Mouse (Mus musculus) heart, embryonic 10.5 days (tissue): Measurements from ENCODE around the gene Irf4. TPM values are rescaled to one million over a fixed set of nuclear protein-coding genes. Genes with fewer than 3 reads are reported as not detected.

Experiments used
- DNase-seq: peaks from one replicate; pipeline ENCODE4 v3.0.0-alpha.2; 2017; ENCODE audit warnings: low spot score
- H3K27ac ChIP-seq: fragments of 300-500 bp; sonication (generic); 2 replicates; pipeline ENCODE4 v1.5.1; 2016; ENCODE audit warnings: mild to moderate bottlenecking
- H3K27me3 ChIP-seq: fragments of 300-500 bp; sonication (generic); 2 replicates; pipeline ENCODE4 v1.6.1; 2016; ENCODE audit warnings: mild to moderate bottlenecking; ENCODE audit not compliant: poor library complexity, insufficient read depth, severe bottlenecking
- H3K36me3 ChIP-seq: fragments of 300-500 bp; sonication (generic); 2 replicates; pipeline ENCODE4 v1.6.1; 2016; ENCODE audit warnings: mild to moderate bottlenecking, moderate library complexity
- H3K4me1 ChIP-seq: fragments of 300-500 bp; sonication (generic); 2 replicates; pipeline ENCODE4 v1.6.1; 2016; ENCODE audit warnings: mild to moderate bottlenecking
- H3K4me3 ChIP-seq: fragments of 300-500 bp; sonication (generic); 2 replicates; pipeline ENCODE4 v1.5.1; 2016; ENCODE audit warnings: mild to moderate bottlenecking, moderate library complexity
- H3K9me3 ChIP-seq: fragments of 300-500 bp; sonication (generic); 2 replicates; pipeline ENCODE4 v1.6.1; 2016; ENCODE audit warnings: mild to moderate bottlenecking, moderate library complexity
- WGBS: fragments of 180-500 bp; shearing (Covaris S2); methylation state at CpG from one replicate; pipeline ENCODE4 v1.1.7; 2016; 5-methylcytosine and 5-hydroxymethylcytosine counted together
- polyA plus RNA-seq: library from polyadenylated mRNA; unstranded; fragments of >200 nt; fragmentation: Nextera tagmentation; extraction: Ambion mirVana; gene quantifications from 2 replicates; pipeline ENCODE4 v1.2.1, GENCODE M21; 2016

Irf4 gene
- 0.04 and 0.15 TPM in 2 replicates for polyA plus RNA-seq

DNA sequence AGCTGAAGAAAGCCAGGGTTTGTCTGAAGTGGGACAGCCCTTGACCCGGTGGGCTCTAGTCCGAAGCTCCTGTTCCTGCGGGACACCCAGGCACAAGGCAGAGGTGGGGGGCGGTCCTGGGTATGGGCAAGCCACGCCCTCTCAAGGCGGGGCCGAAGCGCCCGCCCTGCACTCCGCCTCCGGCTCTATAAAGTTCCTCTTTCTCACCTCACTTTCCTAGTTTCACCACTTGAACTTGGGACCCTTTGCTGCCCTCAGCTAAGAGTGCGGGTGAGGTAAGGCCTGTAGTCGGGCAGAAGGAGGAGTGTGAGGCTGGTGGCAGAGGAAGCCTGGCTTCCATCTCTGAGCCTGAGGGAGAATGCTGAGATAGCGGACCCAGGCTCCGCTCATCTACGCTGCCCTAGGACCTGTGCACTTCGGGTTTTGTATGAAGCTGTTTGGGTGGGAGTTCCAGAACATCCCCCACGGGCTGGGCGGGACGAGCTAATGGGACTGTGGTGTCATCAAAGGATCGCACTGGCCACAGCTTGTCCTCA is at the start of gene Irf4:
Gene Irf4, plus strand, starts transcription at position 206 of the 536 bp plus-strand sequence.
- Histone ChIP-seq H3K27me3 (peaks cover 79% of the 10 kb centered on the region), H3K9me3 (no peaks in the 10 kb centered on the region), H3K4me1 (peaks cover 24% of the 10 kb centered on the region), H3K27ac (no peak within 1 kb of the TSS), H3K36me3 (no peaks in the 10 kb centered on the region), H3K4me3 (peak within 1 kb of the TSS; percentile 60)
- DNase-seq, result no peak
- WGBS, result 2% methylated on average over 21 of the region's 21 CpGs

DNA sequence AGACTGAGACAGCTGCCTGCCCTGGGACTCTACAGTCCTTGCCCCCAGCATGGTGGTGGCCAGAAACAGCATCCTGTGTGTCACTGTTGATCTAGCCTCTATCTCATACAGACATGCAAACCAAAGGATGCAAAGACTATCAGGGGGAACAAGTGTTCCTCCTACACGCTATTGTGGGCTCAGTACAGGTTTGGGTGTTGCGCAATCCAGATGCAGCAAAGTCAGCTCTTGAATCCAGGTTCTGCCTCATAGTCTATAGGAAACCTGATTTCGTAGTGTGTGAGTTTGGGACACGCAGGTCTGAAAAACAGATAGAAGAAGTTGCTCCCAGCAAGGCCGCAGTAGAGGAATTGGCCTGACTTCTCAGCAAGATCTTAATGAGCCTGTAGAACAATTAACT is 46.3 kb upstream of the Irf4 start:
- Histone ChIP-seq H3K27ac (no peak overlapping the region), H3K4me3 (no peak overlapping the region), H3K27me3 (no peaks in the 10 kb centered on the region), H3K4me1 (no peaks in the 10 kb centered on the region), H3K9me3 (no peaks in the 10 kb centered on the region), H3K36me3 (no peaks in the 10 kb centered on the region)
- 96% methylated on average over 5 of the region's 5 CpGs for whole genome bisulfite sequencing
- DNase-seq, result no peak

DNA sequence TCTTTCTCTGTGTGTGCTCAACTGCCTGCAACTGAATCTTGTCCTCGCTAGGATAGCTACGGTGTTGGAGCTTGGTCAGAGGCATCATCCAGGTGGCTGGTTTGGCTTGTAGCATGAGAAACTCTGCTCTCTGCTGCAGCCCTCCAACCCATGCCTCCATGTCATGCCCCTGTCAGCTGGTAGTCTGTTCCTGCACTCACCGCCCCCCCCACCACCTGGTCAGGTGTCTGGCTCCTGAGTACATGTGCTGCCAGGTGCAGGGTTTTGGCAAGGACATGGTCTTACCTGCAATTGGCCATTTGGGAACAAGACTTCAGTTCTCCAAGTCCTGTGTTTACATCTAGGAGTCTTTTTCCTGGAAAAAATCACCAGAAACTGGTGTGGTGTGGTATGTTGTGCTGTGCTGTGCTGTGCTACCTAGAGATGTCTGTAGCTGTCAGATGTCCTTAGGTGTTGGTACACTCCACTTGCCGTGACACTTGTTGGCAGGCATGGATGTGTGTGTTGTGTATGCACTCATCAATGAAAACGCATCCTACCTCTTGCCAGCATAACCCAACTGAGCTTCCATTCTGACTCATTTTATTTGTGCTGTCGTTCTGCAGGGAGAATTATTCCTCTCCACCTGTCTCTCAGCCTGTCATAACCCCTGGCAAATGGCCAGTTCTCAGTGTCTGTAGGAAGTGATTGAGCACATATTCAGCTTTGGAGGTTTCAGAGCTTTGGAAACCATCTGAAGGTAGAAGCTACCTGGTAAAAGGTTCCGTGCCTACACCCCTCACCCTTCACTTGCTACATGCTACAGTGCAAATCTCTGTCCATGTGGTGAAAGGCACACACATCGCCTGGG is 44.6 kb upstream of the Irf4 start:
- DNase-seq, result no peak
- WGBS, result 83% methylated on average over 8 of the region's 8 CpGs

DNA sequence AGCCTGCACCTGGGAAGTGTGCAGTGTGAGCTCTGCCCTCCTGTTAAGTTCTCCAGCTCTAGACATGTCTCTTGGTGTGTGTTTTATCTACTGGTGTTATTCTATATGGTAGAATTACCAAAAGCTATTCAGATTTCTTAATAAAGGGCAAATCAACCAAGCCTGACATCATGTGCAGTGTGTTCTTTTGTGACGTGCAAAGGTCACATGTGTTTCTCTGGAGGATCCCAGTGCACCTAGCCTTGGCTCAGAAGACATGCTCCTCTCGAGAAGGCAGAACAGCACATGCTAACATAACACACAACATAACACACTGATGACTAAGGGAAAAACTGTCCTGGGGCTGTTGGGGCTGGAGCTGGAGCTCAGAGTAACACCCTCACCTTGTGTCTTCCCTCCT is 38.0 kb upstream of the Irf4 start:
- H3K27me3 ChIP-seq, result no peaks in the 10 kb centered on the region; the same call in 1 of the 2 replicates
- peaks cover 15% of the 10 kb centered on the region; the same call in 1 of the 2 replicates for H3K36me3 ChIP-seq
- H3K27ac ChIP-seq, result no peak overlapping the region
- no peak for DNase-seq
- no peaks in the 10 kb centered on the region for H3K4me1 ChIP-seq
- 84% methylated on average over 2 of the region's 2 CpGs for WGBS
- no peaks in the 10 kb centered on the region for H3K9me3 ChIP-seq
- H3K4me3 ChIP-seq, result no peak overlapping the region

More for the DNA sequence above, 44.6 kb upstream of the Irf4 start:
- H3K4me1 ChIP-seq, result no peaks in the 10 kb centered on the region
- peaks cover 15% of the 10 kb centered on the region; the same call in 1 of the 2 replicates for H3K36me3 ChIP-seq
- no peak overlapping the region for H3K4me3 ChIP-seq
- no peaks in the 10 kb centered on the region for H3K27me3 ChIP-seq
- H3K27ac ChIP-seq, result no peak overlapping the region
- no peaks in the 10 kb centered on the region for H3K9me3 ChIP-seq

DNA sequence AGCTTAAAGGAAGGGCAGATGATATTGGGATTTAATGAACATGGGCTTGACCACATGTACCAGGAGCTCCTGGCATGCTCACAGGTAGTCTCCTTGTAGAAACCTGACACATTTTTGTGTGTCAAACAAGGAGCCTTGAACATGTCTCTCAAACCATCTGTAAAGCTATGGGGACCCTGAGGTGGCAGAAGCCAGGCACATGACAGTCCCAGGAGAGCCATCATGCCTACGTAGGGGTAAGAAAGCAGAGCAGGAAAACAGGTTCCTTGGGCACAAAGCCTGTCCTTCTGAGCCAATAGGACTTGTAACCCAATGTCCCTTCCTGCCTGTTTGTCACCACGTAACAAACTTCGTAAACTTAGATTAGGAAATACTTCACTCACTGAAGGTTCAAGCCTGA is 37.3 kb upstream of the Irf4 start:
- no peak overlapping the region for H3K27ac ChIP-seq
- no peaks in the 10 kb centered on the region for H3K9me3 ChIP-seq
- 92% methylated on average over 3 of the region's 3 CpGs for WGBS
- no peak for DNase-seq
- H3K36me3 ChIP-seq, result peaks cover 15% of the 10 kb centered on the region; the same call in 1 of the 2 replicates
- no peaks in the 10 kb centered on the region for H3K4me1 ChIP-seq
- no peaks in the 10 kb centered on the region; the same call in 1 of the 2 replicates for H3K27me3 ChIP-seq
- no peak overlapping the region for H3K4me3 ChIP-seq

DNA sequence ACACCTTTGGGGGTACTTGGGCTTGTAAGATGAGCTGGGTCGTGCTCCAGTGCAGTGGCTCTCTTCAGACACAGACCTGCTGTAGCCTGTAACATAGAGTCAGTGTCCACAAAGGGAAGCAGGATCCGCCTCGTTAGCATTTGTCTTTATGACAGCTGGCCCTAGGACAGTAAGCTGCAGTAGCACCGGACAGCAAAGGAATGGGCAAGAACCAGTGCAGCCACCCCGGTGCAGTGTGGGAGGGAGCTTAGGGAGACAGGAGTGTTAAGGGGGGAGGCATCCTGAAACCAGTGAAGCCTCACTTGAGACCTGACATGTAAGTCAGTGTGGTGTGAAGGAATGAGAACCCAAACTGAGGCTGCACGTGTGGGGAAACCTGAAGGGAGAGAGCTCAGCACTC is 36.7 kb upstream of the Irf4 start:
- WGBS, result 84% methylated on average over 6 of the region's 6 CpGs
- Histone ChIP-seq H3K27me3 (no peaks in the 10 kb centered on the region; the same call in 1 of the 2 replicates), H3K27ac (no peak overlapping the region), H3K4me1 (no peaks in the 10 kb centered on the region), H3K36me3 (peaks cover 15% of the 10 kb centered on the region; the same call in 1 of the 2 replicates), H3K9me3 (no peaks in the 10 kb centered on the region), H3K4me3 (no peak overlapping the region)
- no peak for DNase-seq

DNA sequence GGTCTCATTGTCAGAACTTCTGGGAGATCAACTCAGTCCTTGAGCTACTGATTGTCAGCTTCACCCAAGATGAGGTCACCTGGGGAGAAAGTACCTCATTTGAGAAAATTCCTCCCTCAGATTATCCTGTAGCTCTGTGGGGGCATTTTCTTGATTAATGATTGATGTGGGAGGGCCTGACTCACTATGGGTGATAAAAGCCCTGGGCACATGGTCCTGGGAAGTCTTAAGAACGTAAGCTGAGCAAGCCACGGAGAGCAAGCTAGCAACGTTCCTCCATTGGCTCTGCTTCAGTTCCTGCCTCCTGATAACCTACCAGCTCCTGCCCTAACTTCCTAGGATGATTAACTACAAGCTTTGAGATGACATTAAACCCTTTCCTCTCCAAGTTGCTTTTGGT is 35.4 kb upstream of the Irf4 start:
- Histone ChIP-seq H3K27ac (no peak overlapping the region), H3K9me3 (no peaks in the 10 kb centered on the region), H3K4me1 (no peaks in the 10 kb centered on the region), H3K36me3 (peaks cover 8% of the 10 kb centered on the region; the same call in 1 of the 2 replicates), H3K27me3 (no peaks in the 10 kb centered on the region; the same call in 1 of the 2 replicates), H3K4me3 (no peak overlapping the region)
- DNase-seq, result no peak
- 65% methylated on average over 3 of the region's 3 CpGs for WGBS

DNA sequence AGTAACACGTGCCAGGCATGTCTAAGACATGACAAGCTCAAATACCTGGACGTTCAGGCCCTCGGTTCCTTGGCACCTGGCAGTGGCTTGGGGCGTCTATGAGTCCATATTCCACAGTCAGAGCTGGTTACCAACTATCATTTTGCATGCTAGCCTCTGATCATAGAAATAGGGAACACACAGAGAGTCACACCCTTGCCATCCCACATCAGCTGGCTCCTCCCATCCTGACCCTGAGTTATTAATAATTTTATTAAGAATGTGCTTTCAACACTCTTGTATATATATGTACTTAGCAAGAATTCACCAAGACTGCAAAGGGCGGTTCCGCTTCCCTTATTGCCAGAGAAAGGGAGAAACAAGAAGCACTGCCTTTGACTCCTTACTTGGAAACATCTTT is 34.5 kb upstream of the Irf4 start:
- H3K27me3 ChIP-seq, result no peaks in the 10 kb centered on the region; the same call in 1 of the 2 replicates
- no peaks in the 10 kb centered on the region for H3K9me3 ChIP-seq
- H3K36me3 ChIP-seq, result no peaks in the 10 kb centered on the region
- H3K4me3 ChIP-seq, result no peak overlapping the region
- H3K4me1 ChIP-seq, result peaks cover 2% of the 10 kb centered on the region; the same call in 1 of the 2 replicates
- H3K27ac ChIP-seq, result no peak overlapping the region
- 84% methylated on average over 6 of the region's 6 CpGs for WGBS
- DNase-seq, result no peak

DNA sequence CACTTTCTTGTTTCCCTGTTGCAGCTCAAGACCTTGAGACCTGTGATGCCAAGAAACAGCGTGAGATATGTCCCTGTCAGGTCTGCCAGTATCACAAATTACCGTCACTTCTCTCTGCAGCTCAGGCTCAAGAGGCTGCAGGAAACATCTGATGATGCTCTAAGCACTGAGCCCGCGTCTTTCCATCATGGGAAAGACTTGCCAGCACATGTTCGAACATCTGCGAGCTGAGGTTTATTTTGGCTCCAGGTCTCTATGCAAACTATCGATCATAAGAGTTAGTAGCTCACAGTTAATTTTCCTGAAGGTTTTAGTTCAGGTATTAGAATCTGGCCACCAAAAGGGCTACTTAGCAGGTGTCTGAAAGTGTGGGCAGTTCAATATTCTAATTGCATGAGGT is 34.0 kb upstream of the Irf4 start:
- no peak for DNase-seq
- Histone ChIP-seq H3K9me3 (no peaks in the 10 kb centered on the region), H3K36me3 (no peaks in the 10 kb centered on the region), H3K27ac (no peak overlapping the region), H3K4me3 (no peak overlapping the region), H3K4me1 (peaks cover 2% of the 10 kb centered on the region; the same call in 1 of the 2 replicates), H3K27me3 (no peaks in the 10 kb centered on the region; the same call in 1 of the 2 replicates)
- WGBS, result 83% methylated on average over 7 of the region's 7 CpGs

DNA sequence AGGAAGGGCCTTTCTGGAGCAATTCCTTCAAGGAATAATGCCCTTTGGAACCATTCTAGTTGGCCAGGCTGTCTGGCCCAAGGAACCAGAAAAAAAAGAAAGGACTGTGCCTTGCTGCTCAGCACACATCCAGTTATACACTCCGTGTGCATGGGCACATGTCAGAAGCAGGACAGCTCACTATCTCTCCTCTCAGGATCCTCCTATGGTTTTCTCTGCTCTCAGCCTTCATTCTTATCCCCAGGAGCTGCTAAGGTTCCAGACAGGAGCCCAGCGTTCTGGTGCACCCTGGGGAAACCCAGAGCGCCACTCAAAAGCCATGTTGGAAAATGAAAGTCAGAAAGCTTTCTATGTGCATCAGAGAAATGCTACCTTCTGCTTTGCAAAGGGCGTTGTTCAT is 33.5 kb upstream of the Irf4 start:
- H3K27me3 ChIP-seq, result no peaks in the 10 kb centered on the region; the same call in 1 of the 2 replicates
- H3K4me1 ChIP-seq, result peaks cover 2% of the 10 kb centered on the region; the same call in 1 of the 2 replicates
- DNase-seq, result no peak
- H3K36me3 ChIP-seq, result no peaks in the 10 kb centered on the region
- H3K27ac ChIP-seq, result no peak overlapping the region
- 79% methylated on average over 4 of the region's 4 CpGs for WGBS
- no peak overlapping the region for H3K4me3 ChIP-seq
- no peaks in the 10 kb centered on the region for H3K9me3 ChIP-seq

DNA sequence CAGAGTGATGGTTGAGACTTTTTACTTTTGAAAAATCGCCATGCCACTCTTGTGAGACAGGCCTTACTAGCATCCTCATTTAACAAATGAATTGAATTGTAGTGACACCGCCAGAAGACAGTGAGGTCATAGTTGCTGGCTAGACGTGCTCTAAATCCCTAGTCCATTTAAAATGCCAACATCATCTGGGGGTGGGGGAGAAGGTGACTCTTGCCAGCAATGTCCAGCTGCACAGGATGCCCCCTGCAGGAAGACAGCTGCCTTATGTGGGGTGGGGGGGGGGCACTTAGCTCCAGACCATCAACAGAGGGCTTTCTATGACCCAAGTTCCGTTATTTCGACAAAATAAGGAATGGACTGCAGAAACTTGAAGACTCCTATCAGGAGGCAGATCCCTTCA is 32.4 kb upstream of the Irf4 start:
- DNase-seq, result no peak
- H3K9me3 ChIP-seq, result no peaks in the 10 kb centered on the region
- no peak overlapping the region for H3K27ac ChIP-seq
- H3K27me3 ChIP-seq, result no peaks in the 10 kb centered on the region; the same call in 1 of the 2 replicates
- WGBS, result 77% methylated on average over 5 of the region's 5 CpGs
- H3K4me3 ChIP-seq, result no peak overlapping the region
- no peaks in the 10 kb centered on the region for H3K36me3 ChIP-seq
- H3K4me1 ChIP-seq, result peaks cover 2% of the 10 kb centered on the region; the same call in 1 of the 2 replicates

DNA sequence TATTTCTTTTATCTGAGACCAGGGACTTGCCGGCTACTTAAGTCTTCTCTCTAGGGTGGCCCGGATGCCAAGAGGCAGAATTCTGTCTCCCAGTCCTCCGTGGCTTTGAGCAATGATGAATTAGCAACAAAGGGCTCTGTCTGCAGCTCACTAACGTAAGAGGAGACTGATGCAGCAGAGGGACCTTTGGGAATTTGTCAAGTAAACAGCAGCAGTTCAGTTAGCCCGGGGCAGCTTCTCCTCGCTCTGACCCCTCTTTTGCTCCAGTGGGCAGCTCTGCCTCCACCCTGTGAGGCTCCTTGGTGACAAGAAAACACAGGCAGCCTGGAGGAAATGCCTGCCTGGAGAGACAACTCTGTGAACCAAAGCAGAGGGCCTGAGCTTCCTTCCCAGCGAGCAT is 26.4 kb upstream of the Irf4 start:
- Histone ChIP-seq H3K36me3 (no peaks in the 10 kb centered on the region), H3K27ac (peak overlapping the region; percentile 36; the same call in 1 of the 2 replicates), H3K4me1 (peaks cover 14% of the 10 kb centered on the region), H3K27me3 (0 out of 2 replicates have a peak, but pooled peaks cover 4% of the 10 kb centered on the region), H3K9me3 (no peaks in the 10 kb centered on the region), H3K4me3 (no peak overlapping the region)
- DNase-seq, result no peak
- WGBS, result 8% methylated on average over 7 of the region's 7 CpGs

DNA sequence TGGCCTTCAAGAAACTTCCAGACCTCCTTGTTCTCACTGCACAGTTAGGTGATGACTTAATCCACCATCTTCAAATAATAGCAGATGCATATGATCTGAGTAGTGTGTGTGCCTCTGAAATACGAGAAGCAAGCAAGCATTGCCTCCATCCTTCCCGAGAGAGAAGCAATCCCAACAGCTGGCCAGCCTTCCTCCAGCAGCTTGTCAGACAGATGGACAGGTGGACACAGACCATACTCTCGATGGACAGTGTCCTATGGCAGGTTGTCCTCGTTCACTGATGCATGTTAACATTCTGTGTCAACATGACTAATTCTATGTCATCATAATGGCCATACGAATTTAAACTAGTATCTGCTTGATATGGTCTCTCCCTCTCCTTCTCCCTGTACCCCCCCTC is 25.8 kb upstream of the Irf4 start:
- Histone ChIP-seq H3K4me3 (no peak overlapping the region), H3K4me1 (peaks cover 14% of the 10 kb centered on the region), H3K27me3 (0 out of 2 replicates have a peak, but pooled peaks cover 4% of the 10 kb centered on the region), H3K9me3 (no peaks in the 10 kb centered on the region), H3K27ac (no peak overlapping the region), H3K36me3 (no peaks in the 10 kb centered on the region)
- 51% methylated on average over 5 of the region's 5 CpGs for WGBS
- no peak for DNase-seq
